Mouse (Mus musculus) kidney, adult 8-10 months (tissue): Measurements from ENCODE around the gene Miip.

Source experiments
- DNase-seq, 2 experiments: peaks; one replicate each; pipeline ENCODE4 v3.0.0; 2022

Gene Miip

GRCm38 (mm10) chr4:147868450-147869031, at the start of gene Miip, which contains the start of gene Fv1:
TSS of gene Miip (minus strand) at chr4:147868816.
TSS of gene Fv1 (plus strand) at chr4:147868979.
- DNase-seq: peak; percentile 98 to 99

DNA sequence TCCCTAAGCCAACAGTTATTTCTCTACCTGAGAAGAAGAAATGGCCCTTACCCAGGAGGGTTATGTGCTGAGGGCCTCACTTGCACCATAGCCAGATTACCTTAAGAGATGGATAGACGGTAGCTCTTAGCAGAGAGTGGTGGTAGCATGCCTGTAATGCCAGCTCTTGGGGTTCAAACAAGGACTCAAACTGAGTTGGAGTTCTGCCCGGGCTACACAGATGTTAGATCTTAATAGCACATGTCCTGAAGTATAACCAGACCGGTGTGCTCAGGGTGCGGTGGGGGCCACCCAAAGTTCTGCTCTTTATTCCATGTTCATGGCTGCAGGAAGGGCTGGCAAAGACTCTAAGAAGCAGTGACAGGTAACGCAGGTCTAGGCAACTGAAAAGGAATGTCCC, 40.9 kb upstream of the Miip start:
- DNase-seq: no peak

GRCm38 (mm10) chr4:147906230-147906629, 37.6 kb upstream of the Miip start:
- no peak for DNase-seq

DNA sequence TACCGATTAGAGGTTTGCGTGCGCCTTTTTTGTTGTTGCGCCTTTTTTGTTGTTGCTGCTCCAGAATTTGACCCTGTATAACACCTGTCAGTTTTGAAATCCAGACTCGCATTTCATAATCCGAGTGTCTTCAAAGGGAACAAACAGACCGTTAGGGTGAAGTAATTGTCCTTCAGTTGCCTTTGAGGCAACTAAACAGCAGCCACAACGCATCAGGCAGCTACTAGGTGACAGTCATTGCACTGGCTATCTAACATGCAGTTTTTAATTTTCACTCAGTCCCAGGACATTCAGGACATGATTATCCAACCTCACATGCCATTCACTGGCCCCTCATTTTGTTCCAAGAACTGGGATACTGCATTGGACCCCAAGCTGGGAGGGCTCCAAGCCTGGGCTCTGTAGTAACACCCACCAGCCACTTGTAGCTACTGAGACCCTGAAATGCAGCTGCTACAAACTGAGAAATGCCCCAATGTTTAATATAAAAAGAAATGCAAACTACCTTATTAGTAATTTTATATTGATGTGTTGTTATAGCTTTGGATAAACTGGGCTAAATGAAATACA, 36.6 kb upstream of the Miip start:
- no peak for DNase-seq

DNA sequence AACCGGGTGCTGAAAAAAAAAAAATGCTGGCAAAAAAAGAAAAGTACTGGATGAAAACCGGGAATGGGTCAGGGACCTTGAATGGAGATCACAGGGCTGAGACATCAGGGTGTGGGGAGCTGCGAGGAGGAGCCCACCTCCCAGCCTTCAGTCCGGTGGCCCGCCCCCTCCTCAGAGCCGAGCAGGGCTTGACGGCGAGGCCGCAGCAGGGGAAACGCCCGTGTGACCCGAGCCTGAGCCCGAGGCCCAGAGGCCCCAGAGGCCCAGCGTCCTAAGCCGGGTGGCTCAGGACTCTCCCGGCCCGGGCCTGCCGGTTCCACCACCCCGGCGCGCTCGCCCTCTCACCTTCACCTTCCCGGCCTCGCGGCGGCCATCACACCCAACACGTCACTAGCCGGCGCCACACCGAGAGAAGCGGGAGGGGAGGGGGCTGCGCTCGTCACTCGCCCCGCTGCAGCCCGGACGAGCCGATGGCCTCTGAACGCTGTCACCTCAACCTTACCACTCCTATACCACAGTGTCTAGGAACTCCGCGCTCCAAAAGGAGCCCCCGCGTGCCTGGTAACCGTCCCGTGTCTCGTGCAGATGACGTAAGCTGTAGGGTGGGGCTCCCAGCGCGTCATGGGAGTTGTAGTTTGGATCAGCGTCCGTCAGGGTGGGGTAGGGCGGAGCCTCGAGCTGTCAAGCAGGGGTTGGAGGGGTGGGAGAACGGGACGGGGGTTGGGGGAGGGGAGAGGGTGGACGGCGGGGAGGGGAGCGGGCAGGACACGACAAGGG, 35.9 kb upstream of the Miip start, which contains the start of gene Mfn2:
Gene Mfn2 (minus strand): TSS at position 392 of the 777 bp plus-strand sequence.
- DNase-seq: peak; percentile 90 to 92

GRCm38 (mm10) chr4:147903601-147904000, 35.0 kb upstream of the Miip start:
- no peak for DNase-seq

DNA sequence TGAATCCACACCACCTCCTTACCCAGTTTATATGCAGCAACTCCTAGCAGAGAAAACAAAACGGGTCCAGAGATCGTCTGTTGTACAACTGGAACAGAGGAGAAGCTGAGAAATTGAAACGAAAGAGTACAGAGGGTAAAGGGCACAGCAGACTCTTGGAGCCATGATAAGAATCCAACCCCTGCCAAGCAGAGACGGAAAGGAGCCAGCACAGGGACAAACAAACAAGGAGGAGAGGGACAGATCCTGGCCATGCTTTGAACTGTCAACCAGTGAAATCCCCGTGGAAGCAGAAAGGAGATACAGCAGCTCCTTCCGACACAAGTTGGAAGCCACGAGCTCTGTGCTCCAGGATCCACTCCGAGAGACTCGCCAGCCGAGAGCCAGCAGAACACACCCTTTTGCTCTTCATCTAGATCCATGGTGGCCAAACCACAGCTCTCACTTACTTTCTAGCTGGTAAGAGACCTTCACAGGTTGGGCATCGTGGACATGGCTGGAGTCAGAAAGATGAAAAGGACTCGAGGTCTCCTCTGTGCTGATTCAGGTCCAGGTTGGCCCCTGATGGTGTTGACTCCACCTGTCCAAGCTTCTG, 34.4 kb upstream of the Miip start:
- peak; percentile 34 to 53 for DNase-seq

DNA sequence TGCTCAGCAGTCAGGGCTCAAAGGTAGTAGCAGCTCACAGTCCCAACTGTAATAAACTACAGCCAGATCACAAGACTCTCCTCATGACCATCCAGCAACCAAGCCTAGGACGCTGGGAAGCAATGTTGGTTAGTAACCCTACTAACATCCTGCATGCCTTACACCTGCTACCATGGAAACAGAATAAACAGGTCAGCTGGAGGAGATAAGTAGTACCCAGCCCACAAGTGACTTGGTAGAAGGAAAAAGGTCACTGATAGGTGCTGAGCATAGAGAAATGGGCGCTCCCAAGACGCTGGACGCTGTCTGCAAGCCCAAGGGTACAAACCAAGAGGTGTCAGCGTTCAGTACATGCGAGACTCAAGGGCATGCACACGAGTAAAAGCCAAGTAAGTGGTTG, 31.8 kb upstream of the Miip start:
- DNase-seq: peak in 1 of 2 experiments; percentile 41

DNA sequence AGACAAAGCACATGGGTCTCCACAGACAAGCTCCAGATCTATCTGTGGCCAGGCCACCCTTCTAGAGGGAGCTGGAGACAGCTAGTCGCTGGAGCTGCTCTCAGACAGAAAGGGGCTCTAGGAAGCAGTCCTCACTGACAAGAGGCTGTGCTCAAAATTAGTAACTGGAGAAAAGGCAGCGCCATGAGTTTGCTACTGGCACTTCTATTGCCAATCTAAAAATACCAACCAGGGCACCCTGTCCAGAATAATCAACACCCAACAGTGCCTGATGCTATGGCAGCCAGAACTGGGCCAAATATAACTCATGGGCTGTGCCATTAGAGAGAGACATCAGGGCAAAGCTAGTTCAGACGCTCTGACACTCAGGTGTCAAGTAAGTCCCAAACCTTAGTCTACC, 28.7 kb upstream of the Miip start:
- DNase-seq: no peak

GRCm38 (mm10) chr4:147896411-147896810, 27.8 kb upstream of the Miip start:
- DNase-seq: no peak

DNA sequence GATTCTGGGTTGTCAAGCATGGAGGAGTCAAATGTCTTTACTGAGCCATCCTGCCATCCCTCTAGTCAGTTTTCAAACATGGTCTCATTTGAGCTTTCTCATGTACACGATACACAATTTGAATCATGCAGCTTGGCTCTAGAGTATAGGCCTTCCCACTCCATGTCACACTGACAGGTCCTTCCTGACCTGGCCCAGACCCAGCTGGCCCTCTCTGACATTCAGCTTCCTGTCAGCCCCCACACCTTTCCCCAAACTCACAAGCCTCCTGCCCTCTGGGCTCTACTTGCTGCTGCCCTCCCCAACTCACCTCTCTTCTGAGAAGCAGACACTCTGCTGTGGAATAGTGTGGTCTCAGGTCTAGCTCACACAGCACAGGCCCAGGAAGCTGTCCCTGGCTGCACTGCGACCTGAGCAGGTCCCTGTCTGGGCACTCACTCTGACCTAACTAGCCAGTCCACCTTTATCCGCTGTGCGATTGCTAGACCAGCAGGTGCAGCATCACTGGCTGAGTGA, 27.3 kb upstream of the Miip start:
- DNase-seq: no peak

- DNase-seq: no peak
Measured at GRCm38 (mm10) chr4:147890341-147890740, 21.7 kb upstream of the Miip start.

DNA sequence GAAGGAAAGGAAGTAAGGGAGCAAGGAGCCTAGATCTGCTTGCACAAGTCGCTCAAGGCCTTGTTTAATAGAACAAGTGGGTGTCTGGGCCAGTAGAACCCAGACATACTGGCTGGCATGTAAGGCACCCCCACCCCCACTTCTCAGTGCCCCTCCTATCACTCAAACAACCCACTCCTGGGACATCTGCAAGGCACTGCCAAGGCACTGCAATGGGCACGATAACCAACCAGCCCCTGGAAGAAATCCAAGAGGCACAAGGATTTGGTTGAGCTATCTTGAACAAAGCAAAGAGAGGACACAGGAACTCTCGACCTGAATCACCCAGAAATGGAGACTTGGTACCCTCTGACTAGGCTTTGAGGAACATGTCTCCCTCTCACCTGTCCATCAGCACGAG, 19.6 kb upstream of the Miip start:
- no peak for DNase-seq

GRCm38 (mm10) chr4:147887277-147887676, 18.7 kb upstream of the Miip start:
- DNase-seq: no peak

GRCm38 (mm10) chr4:147886158-147886557, 17.5 kb upstream of the Miip start:
- DNase-seq: no peak

DNA sequence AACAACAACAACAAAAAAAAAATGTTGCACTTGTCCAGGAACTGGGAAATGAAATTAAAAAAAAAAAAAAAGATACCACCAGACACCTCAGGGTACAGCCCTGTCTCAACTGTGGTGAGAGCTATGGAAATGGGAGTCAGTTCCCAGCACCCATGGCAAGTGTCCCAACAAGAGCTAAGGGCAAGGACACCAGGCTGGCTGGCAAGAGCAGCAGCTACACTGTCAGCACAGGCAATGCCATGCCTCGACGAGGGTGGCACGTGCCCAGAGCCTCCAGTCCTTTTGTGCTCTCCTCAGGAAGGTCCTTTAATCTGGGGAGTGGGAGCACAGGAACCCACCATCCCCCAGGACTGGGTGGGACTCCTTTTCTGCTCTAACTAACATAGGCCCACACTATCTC, 15.5 kb upstream of the Miip start:
- DNase-seq: no peak

- DNase-seq: no peak
Measured at GRCm38 (mm10) chr4:147883041-147883440, 14.4 kb upstream of the Miip start.

DNA sequence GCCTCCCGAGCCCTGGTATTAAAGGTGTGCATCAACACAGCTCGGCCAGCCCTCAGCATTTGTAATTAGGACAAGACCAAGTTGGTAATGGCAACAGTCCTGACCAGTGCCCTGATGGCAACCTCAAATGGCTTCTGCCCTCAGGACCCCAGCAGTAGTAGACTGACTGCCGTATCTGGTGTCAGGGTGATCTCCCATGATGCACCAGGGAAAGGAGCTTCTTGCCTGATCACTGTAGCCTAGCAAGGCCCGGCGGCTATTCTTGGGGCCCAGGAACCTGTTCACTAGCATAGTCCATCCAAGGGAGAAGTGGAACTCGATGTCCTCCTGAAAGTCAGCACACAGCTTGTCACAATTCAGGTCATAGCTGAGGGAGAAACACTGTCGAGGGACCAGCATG, 13.2 kb upstream of the Miip start:
- DNase-seq: no peak

DNA sequence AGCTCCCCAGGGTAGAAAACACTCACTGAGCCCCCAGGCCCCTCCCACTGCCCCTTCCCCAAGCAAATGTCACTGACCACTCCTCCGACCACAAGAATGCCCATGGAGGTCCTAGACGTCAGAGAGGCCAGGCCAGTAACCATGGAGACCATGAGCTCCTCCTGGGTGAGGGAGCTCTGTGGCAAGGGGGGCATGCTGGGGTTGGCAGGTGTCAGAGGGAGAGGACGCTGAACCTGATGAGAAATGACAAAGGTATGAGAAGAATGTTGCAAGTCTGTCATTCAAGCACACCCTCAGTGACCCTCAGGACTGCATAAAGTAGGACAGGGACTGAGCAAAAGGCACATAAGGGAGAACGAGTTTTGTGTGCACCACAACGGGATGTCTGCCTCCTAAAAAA, 11.2 kb upstream of the Miip start:
- DNase-seq: no peak

- no peak for DNase-seq
Measured at GRCm38 (mm10) chr4:147879456-147879855, 10.8 kb upstream of the Miip start.

GRCm38 (mm10) chr4:147878537-147878936, 9.9 kb upstream of the Miip start:
- DNase-seq: no peak

GRCm38 (mm10) chr4:147875852-147876575, 7.4 kb upstream of the Miip start:
- DNase-seq: no peak

DNA sequence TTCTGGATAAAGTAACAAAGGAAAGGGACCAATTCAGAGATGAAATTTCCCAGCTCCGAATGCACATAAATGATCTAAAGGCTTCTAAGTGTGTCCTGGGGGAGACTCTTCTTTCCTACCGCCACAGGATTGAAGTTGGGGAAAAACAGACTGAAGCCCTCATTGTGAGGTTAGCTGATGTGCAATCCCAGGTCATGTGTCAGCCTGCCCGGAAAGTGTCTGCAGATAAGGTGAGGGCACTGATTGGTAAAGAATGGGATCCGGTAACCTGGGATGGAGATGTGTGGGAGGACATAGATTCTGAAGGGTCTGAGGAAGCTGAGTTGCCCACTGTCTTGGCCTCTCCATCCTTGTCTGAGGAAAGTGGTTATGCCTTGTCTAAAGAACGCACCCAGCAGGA, 622 bp upstream of the Miip start:
- DNase-seq: no peak
